Mouse (Mus musculus) Patski (cell line): Measurements from ENCODE around the gene Smcp. TPM values are rescaled to one million over a fixed set of nuclear protein-coding genes. Genes with fewer than 3 reads are reported as not detected.

Experiments
- ATAC-seq: fragments of 100-300 bp; one replicate; pipeline ENCODE4 v1.8.0; 2021
- CTCF ChIA-PET: fragments of 350-600 bp; sonication (Branson Sonifier 250); formaldehyde crosslinking; loops from one replicate; lab custom pipeline; 2022; ENCODE audit warnings: inconsistent platforms; lab: Charles Lee
- POLR2A ChIA-PET: fragments of 350-600 bp; sonication (Branson Sonifier 250); formaldehyde crosslinking; loops from one replicate; lab custom pipeline; 2022; ENCODE audit warnings: antibody characterized with exemption, inconsistent platforms; lab: Charles Lee
- DNase-seq: peaks from one replicate; pipeline ENCODE4 v3.0.0-alpha.2; 2011; ENCODE audit warnings: low read depth, low spot score
- H3K27me3 ChIP-seq: fragments of 371-371 bp; one replicate; pipeline ENCODE4 v1.5.1; 2021
- CTCF ChIP-seq: fragments of 100-300 bp; IDR thresholded peaks from one replicate; pipeline ENCODE4 v1.5.1; 2021
- in situ Hi-C: fragments of 300-500 bp; cut with MboI; formaldehyde crosslinking; loops from 3 replicates; pipeline ENCODE4 v1.11.1; 2018; ENCODE audit warnings: low pct_unique_long_range_greater_than_20kb, mixed read lengths
- polyA plus RNA-seq: library from polyadenylated mRNA; unstranded; gene quantifications from one replicate; pipeline ENCODE4 v1.2.3, GENCODE M21; 2021

Gene Smcp
- polyA plus RNA-seq, 1 experiment from 2014 or later = not detected

DNA sequence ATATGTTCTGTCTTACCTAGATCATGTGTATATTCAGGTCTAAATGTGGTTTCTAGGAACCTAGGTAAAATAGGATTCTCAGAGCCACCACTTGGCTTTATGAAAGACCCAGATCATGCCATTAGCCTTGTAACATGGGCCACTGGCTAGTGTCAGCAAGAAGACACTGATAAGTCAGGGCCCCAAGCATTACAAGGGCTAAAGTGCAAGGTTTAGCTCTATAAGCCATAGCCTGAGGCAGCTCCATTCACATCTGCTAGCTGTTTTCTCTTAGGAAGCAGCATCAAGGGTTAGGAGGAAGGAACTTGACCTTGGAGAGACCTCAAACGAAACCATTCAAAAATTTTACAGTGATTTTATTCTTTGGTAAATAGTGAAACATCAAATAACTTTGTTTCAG is 3.7 kb downstream of the Smcp start:
- no peak for TF ChIP-seq CTCF
- in situ Hi-C loops = no loop called here
- ChIA-PET POLR2A (no interaction called here), CTCF (no interaction called here)
- ATAC-seq (no peak), DNase-seq (no peak)
- H3K27me3 ChIP-seq = peaks cover 24% of the 10 kb centered on the region

DNA sequence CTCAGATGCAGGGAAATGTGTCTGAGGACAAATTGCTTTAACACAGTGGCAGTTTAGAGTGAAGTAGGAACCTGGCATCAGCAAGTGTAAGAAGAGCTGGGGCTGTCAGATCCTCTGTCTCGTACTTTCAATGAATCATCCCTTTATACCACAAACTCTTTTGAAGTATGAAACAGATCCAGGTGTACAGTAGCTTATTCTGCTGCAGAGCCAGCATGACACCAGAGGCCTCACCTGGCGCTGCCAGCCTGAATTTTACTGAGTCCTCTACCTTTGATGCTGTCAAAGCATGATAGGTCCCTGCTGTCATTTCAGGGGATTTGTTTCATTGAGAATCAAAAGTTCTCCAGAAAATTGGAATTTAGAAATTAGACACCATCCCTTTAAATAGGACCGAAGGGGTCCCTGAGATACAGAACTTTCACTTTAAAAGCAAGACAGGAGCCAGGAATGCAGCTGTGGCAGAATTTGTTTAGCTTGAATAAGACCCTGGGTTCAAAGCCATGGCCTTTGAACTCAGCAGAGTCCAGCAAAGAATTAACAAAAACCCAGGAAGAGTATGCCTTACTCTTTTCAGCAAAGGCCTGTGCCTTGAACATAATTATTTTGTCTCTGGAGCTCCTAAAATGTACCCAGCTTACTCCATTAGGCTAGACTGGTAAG is 5.5 kb downstream of the Smcp start:
- peaks cover 24% of the 10 kb centered on the region for H3K27me3 ChIP-seq
- in situ Hi-C loops = no loop called here
- ATAC-seq (no peak), DNase-seq (no peak)
- POLR2A ChIA-PET = no interaction called here
- CTCF ChIA-PET = no interaction called here
- TF ChIP-seq CTCF = no peak

DNA sequence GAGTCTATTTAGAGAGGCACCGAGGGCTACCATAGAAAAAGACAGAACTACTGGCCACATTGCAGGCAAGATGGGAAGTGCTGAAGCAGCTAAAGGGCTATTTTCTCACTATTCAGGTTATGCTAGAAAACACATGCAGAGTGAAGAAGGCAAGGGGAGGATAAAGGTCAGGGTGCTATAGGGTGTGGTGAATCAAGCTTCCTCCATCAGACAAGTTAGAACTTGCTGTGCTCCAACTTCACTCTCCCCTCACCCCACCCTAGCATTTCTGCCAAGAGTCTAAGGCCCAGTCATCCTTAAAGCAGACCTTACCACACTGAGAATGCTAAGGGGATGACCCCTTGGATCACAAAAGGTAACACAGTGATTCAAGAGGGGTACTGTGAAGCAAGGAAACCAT is 9.3 kb downstream of the Smcp start:
- no peak for DNase-seq
- ChIA-PET POLR2A (no interaction called here), CTCF (interaction anchor here (1.1 kb wide), 1 partner anchor 10 kb away, joined by 3 read pairs; no protein-coding TSS in a partner anchor)
- in situ Hi-C loops = no loop called here
- no peak for TF ChIP-seq CTCF
- H3K27me3 ChIP-seq = peaks cover 24% of the 10 kb centered on the region
- no peak for ATAC-seq

DNA sequence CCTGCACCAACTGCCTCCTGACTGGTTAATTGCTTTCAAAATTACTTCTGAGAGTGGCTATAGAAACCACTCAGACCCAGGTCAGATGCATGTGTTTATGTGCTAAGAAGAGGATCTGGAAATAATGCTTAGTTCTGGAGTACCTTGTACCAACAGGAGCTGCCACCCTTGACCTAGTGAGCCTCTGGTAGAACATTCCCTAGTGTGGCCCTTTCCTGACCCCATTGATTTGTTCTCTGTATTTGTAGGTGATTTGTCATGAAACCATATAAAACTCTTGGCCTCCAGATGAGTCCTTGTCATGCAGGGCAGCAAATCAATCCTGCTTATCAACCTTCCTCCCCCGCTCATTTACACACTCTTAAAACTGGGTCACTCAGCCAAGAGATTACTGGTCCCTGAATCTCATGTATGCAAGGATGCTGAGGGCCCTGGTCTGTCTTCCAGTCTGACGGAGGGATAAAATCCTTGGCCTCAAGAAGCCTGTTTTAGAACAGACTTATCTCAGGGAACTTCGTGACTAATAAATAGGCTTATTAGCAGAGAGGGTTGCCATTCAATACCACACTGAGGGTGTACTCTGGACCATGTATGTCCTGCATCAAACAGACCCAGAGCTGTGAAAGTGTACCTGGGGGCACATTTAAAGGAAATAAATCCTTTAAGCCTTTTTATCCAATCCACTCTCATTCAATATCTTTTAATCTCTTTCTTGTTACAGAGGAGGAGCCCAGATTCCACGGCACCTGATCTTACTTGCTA is 10.0 kb downstream of the Smcp start:
- no peak for TF ChIP-seq CTCF
- POLR2A ChIA-PET = no interaction called here
- ATAC-seq = no peak
- peaks cover 29% of the 10 kb centered on the region for H3K27me3 ChIP-seq
- no peak for DNase-seq
- CTCF ChIA-PET = interaction anchor here (1.1 kb wide), 1 partner anchor 11 kb away, joined by 3 read pairs; no protein-coding TSS in a partner anchor
- in situ Hi-C loops = no loop called here

DNA sequence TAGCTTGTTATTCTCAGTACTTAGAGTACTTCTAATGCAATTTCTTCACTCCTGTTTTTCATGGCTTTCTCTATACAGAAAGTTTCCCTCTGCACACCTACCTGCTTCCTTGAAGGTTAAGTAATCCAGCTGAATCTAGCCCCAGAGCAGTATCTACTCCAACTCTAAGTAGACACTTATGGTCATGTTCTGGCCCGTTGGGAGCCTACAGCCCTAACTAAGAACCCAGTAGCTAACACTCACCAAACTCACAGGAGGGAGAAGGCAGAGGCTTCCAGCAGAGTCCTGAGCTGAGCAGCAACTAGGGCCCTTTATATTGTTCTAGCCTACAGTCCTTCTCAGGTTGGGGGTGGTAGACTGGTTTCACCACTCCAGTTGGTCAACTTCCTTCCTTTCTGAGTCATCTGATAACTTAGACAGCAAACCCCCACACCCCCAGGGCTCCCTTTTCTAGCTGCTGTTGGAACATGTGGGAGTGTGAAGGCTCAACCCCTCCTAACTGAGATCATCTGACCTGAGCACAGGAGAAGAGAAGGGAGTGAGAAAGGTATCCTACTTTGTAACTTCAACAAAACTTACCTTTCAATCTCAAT is 15.3 kb downstream of the Smcp start, which contains the start of gene Ivl:
Ivl (minus strand) TSS at position 287 of the 593 bp plus-strand sequence.
- in situ Hi-C loops = no loop called here
- TF ChIP-seq CTCF = no peak
- DNase-seq (no peak), ATAC-seq (no peak)
- POLR2A ChIA-PET = no interaction called here
- CTCF ChIA-PET = interaction anchor here (1.1 to 1.2 kb wide), 2 partner anchors 9 to 29 kb away, joined by 3 read pairs; no protein-coding TSS in a partner anchor
- peaks cover 12% of the 10 kb centered on the region for H3K27me3 ChIP-seq

DNA sequence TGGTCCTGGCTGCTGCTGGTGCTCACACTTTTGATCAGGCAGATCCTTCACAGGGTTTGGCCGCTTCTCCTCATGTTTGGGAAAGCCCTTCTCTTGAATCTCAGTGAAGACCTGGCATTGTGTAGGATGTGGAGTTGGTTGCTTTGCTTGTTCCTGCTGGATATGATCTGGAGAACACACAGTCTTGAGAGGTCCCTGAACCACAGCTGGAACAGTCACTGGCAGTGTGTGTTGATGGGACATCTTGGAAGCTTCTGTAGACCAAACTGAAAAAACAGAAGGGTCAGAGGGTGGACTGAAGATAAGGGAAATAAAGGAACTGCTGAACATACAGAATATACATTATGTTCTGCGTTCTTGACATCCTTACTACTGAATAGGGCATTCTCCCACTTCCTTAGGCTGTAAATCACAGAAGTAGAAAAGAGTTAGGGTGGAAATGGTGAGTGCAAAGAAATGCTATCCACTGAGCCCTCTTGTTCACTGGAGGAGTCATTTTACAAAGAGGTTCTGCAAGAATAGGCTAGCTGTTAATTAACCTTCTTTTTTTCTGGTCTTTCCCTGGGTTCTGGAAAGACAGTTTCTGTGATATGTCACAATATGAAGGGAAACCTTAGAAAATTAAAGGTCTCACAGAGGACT is 16.2 kb downstream of the Smcp start:
- ChIA-PET CTCF (interaction anchor here (1.1 to 1.2 kb wide), 2 partner anchors 8 to 29 kb away, joined by 3 read pairs; no protein-coding TSS in a partner anchor), POLR2A (interaction anchor here (0.6 kb wide), 1 partner anchor 39 kb away, joined by 7 read pairs; no protein-coding TSS in a partner anchor)
- TF ChIP-seq CTCF = no peak
- DNase-seq (no peak), ATAC-seq (no peak)
- in situ Hi-C loops = no loop called here
- H3K27me3 ChIP-seq = peaks cover 8% of the 10 kb centered on the region

DNA sequence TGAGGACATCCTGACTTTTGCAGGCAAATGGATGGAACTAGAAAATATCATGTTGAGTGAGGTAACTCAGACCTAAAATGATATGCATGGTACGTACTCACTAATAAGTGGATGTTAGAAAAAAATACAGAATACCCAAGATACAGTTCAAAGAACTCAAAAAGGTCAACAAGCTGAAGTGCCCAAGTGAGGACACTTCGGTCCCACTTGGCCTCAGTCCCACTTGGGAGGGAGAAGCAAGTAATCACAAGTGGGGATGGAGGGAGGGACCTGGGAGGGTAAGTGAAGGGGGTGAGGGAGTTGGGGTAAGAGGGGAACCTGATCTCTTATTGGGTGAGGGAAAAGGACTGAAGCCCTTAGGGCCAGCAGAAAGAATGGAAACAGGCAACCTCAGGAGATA is 20.0 kb downstream of the Smcp start:
- no peak for TF ChIP-seq CTCF
- peaks cover 8% of the 10 kb centered on the region for H3K27me3 ChIP-seq
- no peak for ATAC-seq
- POLR2A ChIA-PET = no interaction called here
- in situ Hi-C loops = no loop called here
- CTCF ChIA-PET = interaction anchor here (1.6 kb wide), 1 partner anchor 12 kb away, joined by 3 read pairs; no protein-coding TSS in a partner anchor
- DNase-seq = no peak

DNA sequence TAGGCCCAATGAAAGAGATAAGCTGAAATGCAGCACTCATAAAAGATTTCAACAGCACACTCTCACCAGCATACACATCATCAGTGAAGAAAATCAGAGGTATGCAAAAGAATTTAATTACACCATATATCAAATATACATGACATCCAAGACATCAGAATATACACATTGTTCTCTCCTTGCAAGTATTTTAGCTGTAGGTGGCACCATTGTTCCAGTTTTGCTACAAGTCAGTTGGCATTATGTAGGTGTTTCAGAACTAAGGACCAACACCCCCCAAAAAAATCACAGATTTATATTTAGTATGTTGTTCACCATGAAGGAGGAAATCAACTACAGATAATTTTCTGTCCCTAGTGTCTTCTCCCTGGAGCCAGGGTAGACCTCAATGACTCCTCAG is 23.4 kb downstream of the Smcp start:
- POLR2A ChIA-PET = no interaction called here
- in situ Hi-C loops = no loop called here
- H3K27me3 ChIP-seq = peaks cover 9% of the 10 kb centered on the region
- CTCF ChIA-PET = interaction anchor here (0.9 to 1.2 kb wide), 2 partner anchors 8 to 20 kb away, joined by 3 read pairs; partner anchors contain the start of gene Ivl
- ATAC-seq (no peak), DNase-seq (no peak)
- peak; percentile 35 for TF ChIP-seq CTCF

DNA sequence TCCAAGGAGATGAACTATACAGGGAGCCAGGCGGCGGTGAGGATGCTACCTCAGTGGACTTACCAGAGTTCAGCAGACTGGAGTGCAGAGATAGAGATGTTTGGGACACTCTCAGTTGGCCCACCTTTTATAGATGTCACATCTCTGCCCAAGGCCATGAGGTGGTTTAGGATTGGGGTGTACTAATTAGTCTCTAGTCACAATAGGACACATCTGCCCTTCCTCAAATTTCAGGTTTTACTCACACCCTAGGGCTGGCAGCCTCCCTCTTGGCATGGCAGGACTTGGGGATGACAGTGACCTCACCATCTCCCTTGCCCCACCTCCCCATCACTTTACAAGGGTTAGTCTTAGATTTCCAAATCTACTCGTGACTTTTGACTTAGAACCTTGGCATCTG is 54.4 kb downstream of the Smcp start, which contains the start of gene 2310046K23Rik:
2310046K23Rik (minus strand) TSS at position 101 of the 400 bp plus-strand sequence.
- in situ Hi-C loops = no loop called here
- TF ChIP-seq CTCF = no peak
- ChIA-PET POLR2A (no interaction called here), CTCF (no interaction called here)
- peaks cover 31% of the 10 kb centered on the region for H3K27me3 ChIP-seq
- DNase-seq = no peak
- ATAC-seq = no peak

Other genes with a start within 250 kb of the Smcp start
- not detected for gene Sprr2d, start 249.9 kb downstream of the Smcp start, polyA plus RNA-seq
- not detected for gene Sprr2e, start 236.9 kb downstream of the Smcp start, polyA plus RNA-seq
- not detected for gene Sprr2f, start 223.8 kb downstream of the Smcp start, polyA plus RNA-seq
- not detected for gene Sprr2h, start 203.3 kb downstream of the Smcp start, polyA plus RNA-seq
- not detected for gene Sprr2i, start 181.0 kb downstream of the Smcp start, polyA plus RNA-seq
- not detected for gene Sprr2j-ps, start 170.9 kb downstream of the Smcp start, polyA plus RNA-seq
- 11.3 TPM for gene Gm9774, start 159.6 kb downstream of the Smcp start, polyA plus RNA-seq
- gene Sprr2k, start 156.4 kb downstream of the Smcp start, polyA plus RNA-seq = not detected
- 0.19 TPM for gene Sprr1b, start 150.2 kb downstream of the Smcp start, polyA plus RNA-seq
- gene Sprr3, start 130.3 kb downstream of the Smcp start, polyA plus RNA-seq = not detected
- gene Sprr1a, start 103.1 kb downstream of the Smcp start, polyA plus RNA-seq = 14.1 TPM
- not detected for gene Sprr4, start 88.5 kb downstream of the Smcp start, polyA plus RNA-seq
- gene 2310046K23Rik, start 54.5 kb downstream of the Smcp start, polyA plus RNA-seq = not detected
- not detected for gene Ivl, start 15.3 kb downstream of the Smcp start, polyA plus RNA-seq
- gene 2210017I01Rik, start 18.5 kb upstream of the Smcp start, polyA plus RNA-seq = not detected
- gene Lce6a, start 32.7 kb upstream of the Smcp start, polyA plus RNA-seq = not detected
- gene Lce1a1, start 59.3 kb upstream of the Smcp start, polyA plus RNA-seq = not detected
- gene Lce1b, start 67.9 kb upstream of the Smcp start, polyA plus RNA-seq = not detected
- not detected for gene Lce1a2, start 81.3 kb upstream of the Smcp start, polyA plus RNA-seq
- not detected for gene Lce1c, start 90.2 kb upstream of the Smcp start, polyA plus RNA-seq
- gene Lce1d, start 98.2 kb upstream of the Smcp start, polyA plus RNA-seq = not detected
- not detected for gene Lce1e, start 120.1 kb upstream of the Smcp start, polyA plus RNA-seq
- gene Lce1f, start 131.4 kb upstream of the Smcp start, polyA plus RNA-seq = not detected
- gene Gm38119, start 150.1 kb upstream of the Smcp start, polyA plus RNA-seq = not detected
- not detected for gene Lce1g, start 163.3 kb upstream of the Smcp start, polyA plus RNA-seq
- gene Lce1h, start 176.1 kb upstream of the Smcp start, polyA plus RNA-seq = not detected
- not detected for gene Lce1i, start 189.9 kb upstream of the Smcp start, polyA plus RNA-seq
- not detected for gene Lce1j, start 201.5 kb upstream of the Smcp start, polyA plus RNA-seq
- not detected for gene Lce1k, start 218.9 kb upstream of the Smcp start, polyA plus RNA-seq
- gene Kprp, start 238.2 kb upstream of the Smcp start, polyA plus RNA-seq = not detected